Mouse (Mus musculus): ENCODE data around the gene Arhgap30.

- no peak; the same call in 1 of the 2 replicates for TF ChIP-seq POLR2AphosphoS2 (IDR thresholded peaks at IDR 0.05; ENCODE audit: low read depth, low read length)
- peak; percentile 60 for TF ChIP-seq USF1 (IDR thresholded peaks at IDR 0.05; ENCODE audit: low read depth, low read length)
- no peak for TF ChIP-seq KAT2A (IDR thresholded peaks at IDR 0.05; ENCODE audit: insufficient replicate concordance, low read length)
- no peak for TF ChIP-seq CTCF (conservative IDR thresholded peaks at IDR 0.05 in 1 of 2, IDR thresholded peaks at IDR 0.05 in 1 of 2; ENCODE audit: low read depth in 2 of 2, low read length in 2 of 2)
- TF ChIP-seq CHD1 (IDR thresholded peaks at IDR 0.05; ENCODE audit: low read depth, low read length): peak; percentile 90; the same call in 1 of the 2 replicates
- TF ChIP-seq POLR2A (IDR thresholded peaks at IDR 0.05; ENCODE audit: low read depth, low read length): peak; percentile 86
- peak; percentile 98 for TF ChIP-seq ETS1 (conservative IDR thresholded peaks at IDR 0.05; ENCODE audit: low read depth, low read length)
- TF ChIP-seq E2F4 (IDR thresholded peaks at IDR 0.05; ENCODE audit: insufficient replicate concordance, low read depth, low read length): 0 out of 2 replicates have a peak, but pooled peaks have one; percentile 17
- TF ChIP-seq UBTF (IDR thresholded peaks at IDR 0.05; ENCODE audit: low read depth, low read length): no peak
- 0 out of 2 replicates have a peak, but pooled peaks have one; percentile 64 for TF ChIP-seq MAFK (IDR thresholded peaks at IDR 0.05; ENCODE audit: insufficient replicate concordance, low read length)
- peak; percentile 95 for TF ChIP-seq EP300 (IDR thresholded peaks at IDR 0.05; ENCODE audit: low read length)
Measured at GRCm38 (mm10) chr1:171388376-171389102, at the start of gene Arhgap30.

Data from CH12.LX (cell line).